Mouse (Mus musculus) intestine, embryonic 16.5 days (tissue): Measurements from ENCODE around the gene Bhlhb9. TPM values are rescaled to one million over a fixed set of nuclear protein-coding genes. Genes with fewer than 3 reads are reported as not detected.
"Not testable (repeated sequence)": the region's sequence is repeated elsewhere in the genome, so short reads cannot be mapped to it uniquely, and the experiment has no call there.

Experiments used
- ATAC-seq: fragments of 200-750 bp; cut with Nextera tagmentation; 2 replicates; pipeline ENCODE4 v1.8.0; 2017; ENCODE audit warnings: moderate TSS enrichment, moderate library complexity
- H3K27ac ChIP-seq: fragments of 300-500 bp; sonication (generic); 2 replicates; pipeline ENCODE4 v1.5.1; 2014; ENCODE audit warnings: mild to moderate bottlenecking, low read length
- H3K27me3 ChIP-seq: fragments of 300-500 bp; sonication (generic); replicated peaks from 2 replicates; pipeline ENCODE4 v1.6.1; 2014; ENCODE audit warnings: low read length, control low read depth, mixed read lengths; ENCODE audit not compliant: control insufficient read depth, insufficient read depth
- H3K36me3 ChIP-seq: fragments of 300-500 bp; sonication (generic); 2 replicates; pipeline ENCODE4 v1.6.1; 2014; ENCODE audit warnings: low read length, control low read depth; ENCODE audit not compliant: control insufficient read depth, insufficient read depth
- H3K4me1 ChIP-seq: fragments of 300-500 bp; sonication (generic); 2 replicates; pipeline ENCODE4 v1.6.1; 2014; ENCODE audit warnings: low read length, control low read depth, mixed read lengths; ENCODE audit not compliant: control insufficient read depth, insufficient read depth
- H3K4me2 ChIP-seq: fragments of 300-500 bp; sonication (generic); 2 replicates; pipeline ENCODE4 v1.6.1; 2014; ENCODE audit warnings: low read depth, low read length, control low read depth
- H3K4me3 ChIP-seq: fragments of 300-500 bp; sonication (generic); 2 replicates; pipeline ENCODE4 v1.5.1; 2014; ENCODE audit warnings: mild to moderate bottlenecking, low read length
- H3K9ac ChIP-seq: fragments of 300-500 bp; sonication (generic); 2 replicates; pipeline ENCODE4 v1.6.1; 2014; ENCODE audit warnings: low read depth, low read length
- H3K9me3 ChIP-seq: fragments of 300-500 bp; sonication (generic); 2 replicates; pipeline ENCODE4 v1.6.1; 2016; ENCODE audit warnings: low read length, control low read depth; ENCODE audit not compliant: control insufficient read depth
- WGBS: fragments of 180-500 bp; shearing (Covaris S2); extraction: QIAGEN DNeasy Blood & Tissue Kit; methylation state at CpG from one replicate; pipeline ENCODE4 v1.1.7; 2014; 5-methylcytosine and 5-hydroxymethylcytosine counted together
- polyA plus RNA-seq: library from polyadenylated mRNA; unstranded; fragments of >200 nt; fragmentation: Nextera tagmentation; extraction: Ambion mirVana; gene quantifications from 2 replicates; pipeline ENCODE4 v1.2.1, GENCODE M21; 2015

Gene Bhlhb9
- polyA plus RNA-seq, 1 experiment from 2014 or later: 24.8 TPM

DNA sequence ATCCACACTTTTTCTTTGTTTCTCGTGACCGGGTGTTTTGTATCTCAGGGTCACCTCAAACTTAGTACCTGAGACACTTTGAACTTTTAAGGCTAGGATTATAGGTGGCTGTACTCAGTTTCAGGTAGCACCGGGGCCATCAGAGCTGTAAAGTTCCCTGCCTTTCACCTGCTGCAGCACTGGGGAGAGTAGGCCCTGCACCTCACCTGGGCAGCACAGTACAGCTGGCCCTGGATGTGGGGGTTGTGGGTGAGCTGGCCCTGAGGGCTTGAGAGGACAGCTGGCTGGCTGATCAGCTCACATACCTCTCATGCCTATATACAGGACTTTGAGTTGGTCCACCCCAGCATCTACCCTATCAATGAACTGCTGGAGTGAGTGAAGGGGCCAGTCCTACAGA, 6.8 kb downstream of the Bhlhb9 start:
- no peak for ATAC-seq
- Histone ChIP-seq H3K9me3 (no peaks in the 10 kb centered on the region), H3K27me3 (no peaks in the 10 kb centered on the region), H3K4me3 (no peak overlapping the region), H3K36me3 (no peaks in the 10 kb centered on the region), H3K4me2 (no peak overlapping the region), H3K27ac (no peak overlapping the region), H3K9ac (no peak overlapping the region), H3K4me1 (no peaks in the 10 kb centered on the region)
- 86% methylated on average over 3 of the region's 3 CpGs for WGBS

DNA sequence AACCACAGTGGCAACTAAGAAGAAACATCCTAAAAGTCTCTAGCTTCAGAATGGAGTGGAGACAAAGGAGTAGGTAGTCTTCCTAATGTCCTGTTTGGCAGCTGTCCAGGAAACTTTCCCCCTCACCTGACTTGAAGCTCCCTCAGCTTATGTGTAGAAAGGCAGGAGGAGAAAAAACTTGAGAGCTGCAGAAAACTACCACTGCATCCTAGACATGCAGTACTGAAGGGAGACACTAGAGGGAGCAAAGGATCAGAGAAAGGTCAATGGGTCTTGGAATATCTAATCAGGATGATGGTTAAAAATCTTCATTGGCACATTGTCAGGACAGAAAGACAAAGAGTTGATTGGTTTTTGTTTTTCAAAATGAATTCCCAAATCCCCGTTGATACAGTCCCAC, 8.4 kb downstream of the Bhlhb9 start:
- ATAC-seq: no peak
- Histone ChIP-seq H3K9me3 (no peaks in the 10 kb centered on the region), H3K4me1 (no peaks in the 10 kb centered on the region), H3K4me2 (no peak overlapping the region), H3K4me3 (no peak overlapping the region), H3K36me3 (no peaks in the 10 kb centered on the region), H3K27me3 (no peaks in the 10 kb centered on the region), H3K9ac (no peak overlapping the region), H3K27ac (no peak overlapping the region)
- 13% methylated on average over 1 of the region's 1 CpGs for WGBS

DNA sequence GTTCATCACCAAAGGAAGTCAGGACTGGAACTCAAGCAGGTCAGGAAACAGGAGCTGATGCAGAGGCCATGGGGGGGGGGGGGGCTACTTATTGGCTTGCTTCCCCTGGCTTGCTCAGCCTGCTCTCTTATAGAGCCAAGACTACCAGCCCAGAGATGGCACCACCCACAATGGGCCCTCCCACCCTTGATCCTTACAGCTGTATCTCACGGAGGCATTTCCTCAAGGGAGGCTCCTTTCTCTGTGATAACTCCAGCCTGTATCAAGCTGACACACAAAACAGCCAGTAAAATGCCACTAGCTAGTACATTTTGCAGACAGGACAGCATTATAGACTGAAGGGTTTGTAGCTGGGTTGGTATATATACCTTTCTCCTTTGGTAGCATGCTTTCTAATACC, 38.5 kb downstream of the Bhlhb9 start:
- H3K9ac ChIP-seq, H3K27me3 ChIP-seq, ATAC-seq, H3K4me1 ChIP-seq, H3K36me3 ChIP-seq, H3K9me3 ChIP-seq, H3K4me3 ChIP-seq, H3K27ac ChIP-seq, H3K4me2 ChIP-seq: not testable (repeated sequence)
- WGBS: 24% methylated on average over 1 of the region's 1 CpGs

DNA sequence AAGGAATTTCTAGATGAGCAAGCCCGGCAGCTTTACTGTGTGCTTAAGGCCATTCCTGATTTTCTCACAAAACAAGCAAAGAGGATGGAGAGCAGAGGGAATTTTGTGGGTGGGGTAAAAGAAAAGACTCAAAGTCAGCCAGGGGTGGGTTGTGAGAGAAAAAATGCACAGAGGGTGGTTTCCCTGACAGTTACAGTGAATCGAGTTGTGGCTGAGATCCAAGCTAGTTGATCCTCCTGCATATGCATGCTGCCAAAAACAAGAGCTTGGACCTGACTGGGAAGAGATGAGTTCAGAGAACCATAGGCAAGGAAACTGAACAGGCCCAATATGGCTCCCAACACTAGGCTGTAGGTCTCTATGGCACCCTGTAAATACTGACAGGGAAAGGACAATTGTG, 40.5 kb downstream of the Bhlhb9 start:
- Histone ChIP-seq H3K4me2 (no peak overlapping the region), H3K9me3 (no peaks in the 10 kb centered on the region), H3K27ac (no peak overlapping the region), H3K9ac (no peak overlapping the region), H3K27me3 (no peaks in the 10 kb centered on the region), H3K36me3 (no peaks in the 10 kb centered on the region), H3K4me1 (no peaks in the 10 kb centered on the region), H3K4me3 (no peak overlapping the region)
- WGBS: 64% methylated on average over 2 of the region's 2 CpGs
- ATAC-seq: no peak

DNA sequence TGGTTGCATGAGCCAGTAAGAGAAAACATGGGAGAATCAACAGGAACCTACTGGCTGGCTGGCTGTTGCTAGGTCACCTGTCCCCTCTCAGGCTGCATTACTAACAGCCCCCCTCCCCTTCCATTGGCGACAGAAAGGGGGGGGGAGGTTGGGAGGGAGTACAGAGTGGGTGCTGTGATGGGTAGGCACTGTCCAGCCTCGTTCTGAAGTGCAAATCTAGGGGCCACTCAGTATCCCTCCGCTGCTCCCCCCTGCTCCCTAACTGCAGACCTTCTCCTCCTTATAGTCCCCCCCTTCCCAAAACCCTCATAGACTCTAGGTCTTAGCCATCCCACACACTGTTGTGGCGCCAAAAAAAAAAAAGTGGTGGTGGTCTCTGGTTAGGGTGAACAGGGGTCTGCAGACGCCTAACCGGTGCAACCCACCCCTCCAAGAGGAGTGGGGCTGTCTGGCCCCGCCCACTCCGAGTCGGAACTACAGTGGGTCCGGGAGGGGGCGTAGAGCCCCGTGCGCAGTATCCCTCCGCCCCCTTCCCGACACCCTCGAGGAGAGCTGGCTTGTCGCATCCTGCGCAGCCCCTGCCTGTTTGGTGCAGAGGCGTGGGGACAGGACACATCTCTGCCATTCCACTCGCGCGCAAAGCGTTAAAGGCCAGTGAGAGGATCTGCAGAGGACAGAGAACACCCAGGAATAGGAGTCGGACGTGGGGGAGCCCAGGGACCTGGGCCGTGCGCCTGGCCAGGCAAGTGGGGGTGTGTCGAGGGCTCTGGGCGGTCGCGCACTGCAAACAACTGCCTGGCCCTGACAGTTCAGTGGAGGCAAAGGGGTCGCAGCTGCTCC, 41.3 kb downstream of the Bhlhb9 start, which contains the start of gene Gprasp2:
Gene Gprasp2, plus strand, starts transcription at position 514 of the 840 bp plus-strand sequence.
- Histone ChIP-seq H3K9ac (peak within 1 kb of the TSS; percentile 56; the same call in 1 of the 2 replicates), H3K4me3 (peak within 1 kb of the TSS; percentile 46), H3K4me2 (peak within 1 kb of the TSS; percentile 52)
- not testable (repeated sequence) for H3K36me3 ChIP-seq, H3K27ac ChIP-seq, H3K4me1 ChIP-seq, H3K9me3 ChIP-seq, H3K27me3 ChIP-seq
- peak; percentile 84 for ATAC-seq
- 29% methylated on average over 25 of the region's 32 CpGs for WGBS

DNA sequence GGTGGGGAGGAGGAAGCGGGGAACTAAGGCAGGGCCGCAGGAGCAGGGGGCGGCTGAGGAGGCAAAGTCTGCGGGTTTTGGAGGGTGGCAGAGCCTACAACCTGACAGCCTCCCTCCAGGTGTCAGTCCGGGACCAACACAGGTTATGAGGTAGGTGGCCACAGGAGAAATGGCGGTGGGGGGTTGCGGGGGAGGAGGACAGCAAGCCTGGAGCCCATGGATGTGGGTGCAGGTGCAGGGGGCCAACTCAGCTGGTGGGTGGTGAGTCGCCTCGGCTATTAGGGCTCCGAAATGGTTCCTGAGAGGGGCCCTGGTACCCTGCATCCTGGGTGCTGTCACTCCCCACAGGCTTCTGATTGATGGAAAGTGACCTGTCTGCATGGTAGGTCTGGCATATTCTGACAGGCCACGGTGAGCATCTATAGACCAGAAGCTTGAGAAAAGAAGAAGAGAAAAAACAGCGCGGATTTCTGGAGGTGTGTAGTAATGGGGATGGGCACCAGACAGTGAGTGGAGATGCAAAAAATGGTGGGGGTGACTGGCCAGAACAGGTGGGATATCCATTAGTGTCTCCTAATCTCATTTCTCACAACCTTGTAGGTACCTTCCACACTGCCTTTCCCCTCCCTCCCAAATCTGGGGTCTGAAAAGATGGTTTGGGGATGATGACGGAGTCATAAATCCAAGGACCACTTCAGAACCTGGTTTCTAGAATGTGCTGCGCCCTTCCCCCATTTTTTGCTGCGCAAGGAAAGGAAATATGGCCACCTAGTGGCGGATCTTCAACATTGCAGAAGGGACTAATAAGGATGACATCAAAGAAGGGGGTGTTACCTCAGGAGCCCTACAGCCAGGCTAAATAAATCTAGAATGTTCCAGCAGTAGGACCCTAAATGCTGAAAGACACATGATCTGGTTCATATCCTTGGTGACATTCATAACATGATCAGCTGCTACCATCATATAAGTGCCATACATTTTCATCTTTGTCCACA, 42.3 kb downstream of the Bhlhb9 start:
- Histone ChIP-seq H3K4me2 (peak overlapping the region; percentile 52), H3K9ac (peak overlapping the region; percentile 56; the same call in 1 of the 2 replicates), H3K4me3 (peak overlapping the region; percentile 46)
- peak; percentile 46 for ATAC-seq
- H3K36me3 ChIP-seq, H3K4me1 ChIP-seq, H3K9me3 ChIP-seq, H3K27ac ChIP-seq, H3K27me3 ChIP-seq: not testable (repeated sequence)
- 10% methylated on average over 15 of the region's 17 CpGs for WGBS

DNA sequence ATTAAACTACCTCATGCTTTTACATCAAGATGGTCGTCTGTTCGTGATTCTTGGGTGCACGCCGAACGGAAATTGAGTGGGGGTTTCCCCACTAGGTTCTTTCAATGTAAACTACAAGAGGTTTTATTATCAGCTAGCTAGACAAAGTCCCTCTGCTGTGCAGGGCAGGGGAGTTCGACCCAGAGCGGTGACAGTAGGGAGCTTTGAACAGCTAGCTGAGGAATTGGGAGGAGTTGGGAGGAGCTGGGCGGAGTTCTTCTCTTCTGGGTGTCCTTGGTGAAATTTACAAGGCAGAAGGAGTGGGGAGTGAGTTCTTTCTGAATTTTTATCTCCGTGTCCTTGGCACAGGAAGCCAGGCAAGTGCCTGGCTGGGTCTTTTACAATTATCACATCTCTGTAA, 69.4 kb downstream of the Bhlhb9 start:
- H3K36me3 ChIP-seq, H3K9me3 ChIP-seq, ATAC-seq, H3K27ac ChIP-seq, H3K27me3 ChIP-seq, H3K4me3 ChIP-seq, H3K9ac ChIP-seq, H3K4me1 ChIP-seq, H3K4me2 ChIP-seq: not testable (repeated sequence)
- 70% methylated on average over 9 of the region's 9 CpGs for WGBS

DNA sequence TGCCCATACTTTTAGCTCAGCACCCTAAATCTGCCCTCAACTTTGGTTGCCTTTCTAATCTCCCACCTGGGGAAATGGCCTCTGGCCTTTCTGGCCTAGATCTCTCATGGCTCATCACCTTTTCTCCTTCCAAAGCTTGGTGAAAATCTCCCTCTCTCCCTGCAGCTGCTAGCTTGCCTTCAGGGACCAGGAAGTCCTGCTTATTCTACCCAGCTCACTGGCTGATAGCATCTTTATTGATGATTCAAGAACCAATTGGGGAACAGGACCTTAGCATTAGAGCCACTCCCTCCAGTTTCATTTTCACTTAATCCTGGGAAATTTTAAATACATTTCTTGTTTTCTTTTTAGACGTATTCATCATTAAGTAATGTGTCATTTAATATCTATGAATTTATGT, 79.3 kb downstream of the Bhlhb9 start:
- H3K27ac ChIP-seq: no peak overlapping the region
- WGBS: 78% methylated on average over 1 of the region's 1 CpGs
- H3K27me3 ChIP-seq: no peaks in the 10 kb centered on the region
- H3K9me3 ChIP-seq: no peaks in the 10 kb centered on the region
- no peak overlapping the region for H3K4me2 ChIP-seq
- no peak overlapping the region for H3K4me3 ChIP-seq
- ATAC-seq: no peak
- H3K4me1 ChIP-seq: no peaks in the 10 kb centered on the region
- no peak overlapping the region for H3K9ac ChIP-seq
- no peaks in the 10 kb centered on the region for H3K36me3 ChIP-seq

DNA sequence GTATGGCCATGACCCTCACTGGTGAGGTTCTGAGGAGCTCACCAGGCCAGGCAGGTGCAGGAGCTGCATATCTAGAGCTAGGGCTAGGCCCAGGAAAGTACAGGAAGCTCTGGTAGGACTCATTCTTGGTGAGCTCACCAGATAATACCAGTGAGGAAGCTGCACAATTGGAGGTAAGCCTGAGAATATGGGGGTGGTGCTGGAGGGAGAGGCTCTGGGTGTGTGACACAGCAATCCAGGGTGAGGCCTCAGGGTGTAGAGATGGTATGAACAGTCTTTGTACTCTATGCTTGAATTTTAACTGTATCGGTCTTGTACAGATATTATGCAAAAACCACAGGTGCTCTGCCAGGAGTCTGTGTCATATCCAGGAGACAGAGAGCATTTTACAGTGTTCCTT, 82.2 kb downstream of the Bhlhb9 start:
- H3K27ac ChIP-seq: no peak overlapping the region
- ATAC-seq: no peak
- no peak overlapping the region for H3K4me3 ChIP-seq
- no peaks in the 10 kb centered on the region for H3K36me3 ChIP-seq
- H3K4me2 ChIP-seq: no peak overlapping the region
- H3K27me3 ChIP-seq: no peaks in the 10 kb centered on the region
- no peaks in the 10 kb centered on the region for H3K4me1 ChIP-seq
- 100% methylated on average over 1 of the region's 1 CpGs for WGBS
- no peaks in the 10 kb centered on the region for H3K9me3 ChIP-seq
- no peak overlapping the region for H3K9ac ChIP-seq
